Mouse (Mus musculus): ENCODE results near the gene Rdh16.
"Not testable (repeated sequence)": the region's sequence is repeated elsewhere in the genome, so short reads cannot be mapped to it uniquely, and the experiment has no call there.

Rdh16 gene

DNA sequence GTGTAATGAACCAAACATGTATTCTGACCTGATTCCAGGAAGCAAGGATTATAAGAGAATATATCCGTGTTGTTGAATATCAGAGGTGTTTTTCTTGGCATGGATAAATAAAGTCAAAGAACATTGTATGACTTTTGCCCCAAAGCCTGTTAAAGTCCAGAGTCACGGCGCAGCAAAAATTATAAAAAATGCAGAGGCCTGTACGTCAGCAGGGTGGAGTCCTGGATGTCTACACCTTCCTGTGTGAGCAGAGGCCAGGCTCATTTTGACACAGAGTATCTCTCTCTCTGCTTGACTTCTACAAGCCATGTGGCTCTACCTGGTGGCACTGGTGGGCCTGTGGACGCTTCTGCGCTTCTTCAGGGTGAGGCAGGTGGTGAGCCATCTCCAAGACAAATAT lies at the start of gene Rdh16:
Gene Rdh16, plus strand, starts transcription at position 262 of the 400 bp plus-strand sequence.
- no peak for DNase-seq

DNA sequence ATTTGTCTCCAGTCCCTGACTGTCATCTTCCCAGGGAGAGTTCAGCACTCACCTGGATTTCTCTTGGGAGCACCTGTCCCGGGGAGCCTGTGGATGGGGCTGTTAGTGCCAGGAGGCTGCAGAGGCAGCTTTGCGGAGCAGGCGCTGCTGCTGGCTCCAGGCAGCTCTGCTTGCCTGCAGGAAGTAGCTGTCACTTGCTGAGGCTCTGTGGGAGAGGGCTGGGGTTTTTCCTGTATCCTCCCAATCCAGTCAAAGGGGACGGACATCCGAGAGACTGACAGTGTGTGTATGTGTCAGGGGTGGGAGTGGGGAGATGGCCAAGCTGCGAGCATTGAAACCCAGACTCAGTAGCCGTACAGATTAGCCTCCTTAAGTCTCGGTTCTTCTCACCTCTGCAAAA lies 49.4 kb upstream of the Rdh16 start, which contains the start of gene Gpr182:
Gene Gpr182, minus strand, starts transcription at position 185 of the 400 bp plus-strand sequence.
- no peak for DNase-seq

DNA sequence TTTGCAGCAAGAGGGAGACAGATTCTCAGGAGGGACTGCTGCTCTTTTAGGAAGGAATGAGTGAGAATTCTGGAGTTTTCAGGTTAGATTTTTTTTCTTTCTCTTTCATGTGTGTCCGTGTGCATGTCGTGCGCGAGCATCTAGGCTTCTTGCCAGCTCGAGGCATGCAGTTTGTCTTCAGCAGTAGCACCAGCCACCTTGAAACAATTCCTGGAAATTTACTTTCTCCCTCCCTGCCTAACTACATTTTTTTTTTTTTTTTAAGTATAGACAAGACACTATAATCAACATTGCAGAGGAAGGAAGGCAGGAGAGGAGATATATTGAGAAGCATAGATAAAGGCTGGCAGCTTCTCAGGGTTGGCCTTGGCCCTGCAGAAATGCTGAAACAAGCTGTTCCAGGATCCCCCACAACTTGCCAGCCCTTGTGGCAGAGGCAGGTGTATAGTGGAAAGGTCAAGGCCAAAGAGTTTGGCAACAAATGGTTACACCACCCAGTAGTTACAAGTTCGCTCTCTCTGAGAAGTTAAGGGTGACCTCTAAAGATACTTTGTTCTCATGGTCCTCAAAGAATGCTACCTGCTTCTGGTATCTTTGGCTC lies 46.3 kb upstream of the Rdh16 start:
- DNase-seq: no peak

DNA sequence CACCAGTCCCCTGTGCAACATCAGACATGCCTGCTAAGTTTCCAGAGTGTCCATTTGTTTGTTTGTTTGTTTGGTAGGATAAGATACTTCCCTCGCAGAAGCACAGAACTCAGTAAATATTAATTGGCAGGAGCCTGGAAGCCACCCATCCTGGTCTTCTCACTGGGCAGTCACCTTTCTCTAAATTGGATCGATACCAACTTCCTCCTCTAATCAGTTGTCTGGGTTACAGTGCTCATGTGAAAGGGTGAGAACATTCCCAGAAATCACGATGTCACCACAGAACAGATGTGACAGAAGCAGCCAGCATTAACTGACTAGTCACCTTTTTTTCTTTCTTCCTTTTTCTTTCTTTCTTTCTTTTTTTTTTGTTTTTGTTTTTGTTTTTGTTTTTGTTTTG lies 45.7 kb upstream of the Rdh16 start:
- no peak for DNase-seq

DNA sequence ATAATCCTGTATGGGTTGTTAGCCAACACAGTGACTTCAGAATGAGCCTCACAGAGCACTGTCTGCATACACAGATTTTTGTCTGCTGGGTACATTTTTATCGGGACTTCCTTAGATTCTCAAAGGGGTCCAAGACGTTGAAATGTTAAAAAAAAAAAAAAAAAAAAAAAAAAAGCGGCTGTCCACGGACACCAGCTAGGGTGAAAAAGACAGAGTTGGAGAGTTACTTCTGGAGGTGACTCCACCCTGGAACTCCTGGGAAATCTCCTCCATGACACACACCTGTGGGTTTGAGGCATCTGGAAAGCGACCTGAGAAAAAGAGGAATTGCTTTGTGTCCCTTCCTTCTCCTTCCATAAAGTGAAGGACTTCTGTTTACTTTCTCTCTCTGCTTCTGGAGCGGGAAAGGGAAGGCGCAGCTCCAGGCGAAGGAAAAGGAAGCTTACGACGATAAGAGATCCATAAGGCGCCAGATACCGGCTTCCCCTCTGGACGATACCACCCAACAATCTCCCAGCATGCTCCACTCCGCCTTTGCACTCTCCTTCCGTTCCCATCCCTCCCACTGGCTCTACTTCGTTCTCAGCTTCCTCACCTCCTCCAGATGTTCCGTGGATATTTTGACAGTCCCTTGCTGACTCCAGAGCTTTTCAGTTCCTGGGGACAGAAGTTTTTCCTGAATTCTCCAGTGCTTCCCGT lies 45.0 kb upstream of the Rdh16 start:
- no peak for DNase-seq

DNA sequence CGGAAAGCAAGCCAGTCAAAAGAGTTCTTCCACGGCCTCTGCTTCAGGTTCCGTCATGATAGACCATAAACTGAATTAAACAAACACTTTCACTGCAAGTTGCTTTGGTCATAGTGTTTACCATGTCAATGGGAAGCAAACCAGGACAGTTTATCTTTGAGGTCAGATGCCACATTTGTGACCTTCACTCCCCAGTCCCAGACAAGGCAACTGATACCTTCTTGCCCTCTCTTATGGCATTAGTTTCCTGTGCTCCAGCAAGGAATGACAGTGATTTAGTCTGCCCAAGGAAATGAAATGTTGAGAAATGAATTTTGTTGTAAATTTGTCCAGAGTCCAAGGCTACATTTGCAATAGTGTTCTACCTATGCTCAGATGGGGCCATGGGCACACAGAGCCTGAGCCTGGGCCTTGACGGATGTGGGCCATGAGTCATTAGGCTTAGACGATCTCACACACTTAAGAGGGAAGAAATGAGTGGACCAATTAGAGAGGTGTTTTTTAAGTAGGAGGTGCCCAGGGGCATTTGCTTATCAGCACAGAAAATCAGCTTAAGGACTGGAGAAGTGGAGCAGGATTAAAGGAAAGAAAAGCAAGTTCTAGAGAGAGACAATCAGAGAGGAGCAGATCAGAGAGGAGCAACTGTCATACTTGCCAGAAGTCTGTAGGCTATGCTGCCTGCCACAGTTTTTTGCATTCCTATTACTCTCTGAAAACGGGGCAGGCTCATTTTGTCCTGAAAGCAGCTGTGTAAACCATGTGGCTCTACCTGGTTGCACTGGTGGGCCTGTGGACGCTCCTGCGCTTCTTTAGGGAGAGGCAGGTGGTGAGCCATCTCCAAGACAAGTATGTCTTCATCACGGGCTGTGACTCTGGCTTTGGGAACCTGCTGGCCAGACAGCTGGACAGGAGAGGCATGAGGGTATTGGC lies 41.5 kb upstream of the Rdh16 start, which contains the start of the genes Rdh1 and Rdh16f1:
Gene Rdh1, plus strand, starts transcription at position 541 of the 930 bp plus-strand sequence.
Gene Rdh16f1, plus strand, starts transcription at position 607 of the 930 bp plus-strand sequence.
- no peak for DNase-seq

DNA sequence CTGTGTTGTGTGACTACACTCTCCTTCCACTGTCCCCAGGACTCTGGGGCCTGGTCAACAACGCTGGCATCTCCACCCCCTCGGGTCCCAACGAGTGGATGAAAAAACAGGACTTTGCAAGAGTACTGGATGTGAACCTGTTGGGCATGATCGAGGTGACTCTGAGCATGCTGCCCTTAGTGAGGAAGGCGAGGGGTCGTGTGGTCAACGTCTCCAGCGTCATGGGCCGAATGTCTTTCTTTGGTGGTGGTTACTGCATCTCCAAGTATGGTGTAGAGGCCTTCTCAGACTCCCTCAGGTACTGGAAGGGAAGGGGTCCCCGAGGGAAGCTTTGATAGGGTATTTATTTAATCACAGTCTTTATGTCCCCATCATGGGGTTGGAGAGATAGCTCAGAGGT lies 38.0 kb upstream of the Rdh16 start:
- not testable (repeated sequence) for DNase-seq

DNA sequence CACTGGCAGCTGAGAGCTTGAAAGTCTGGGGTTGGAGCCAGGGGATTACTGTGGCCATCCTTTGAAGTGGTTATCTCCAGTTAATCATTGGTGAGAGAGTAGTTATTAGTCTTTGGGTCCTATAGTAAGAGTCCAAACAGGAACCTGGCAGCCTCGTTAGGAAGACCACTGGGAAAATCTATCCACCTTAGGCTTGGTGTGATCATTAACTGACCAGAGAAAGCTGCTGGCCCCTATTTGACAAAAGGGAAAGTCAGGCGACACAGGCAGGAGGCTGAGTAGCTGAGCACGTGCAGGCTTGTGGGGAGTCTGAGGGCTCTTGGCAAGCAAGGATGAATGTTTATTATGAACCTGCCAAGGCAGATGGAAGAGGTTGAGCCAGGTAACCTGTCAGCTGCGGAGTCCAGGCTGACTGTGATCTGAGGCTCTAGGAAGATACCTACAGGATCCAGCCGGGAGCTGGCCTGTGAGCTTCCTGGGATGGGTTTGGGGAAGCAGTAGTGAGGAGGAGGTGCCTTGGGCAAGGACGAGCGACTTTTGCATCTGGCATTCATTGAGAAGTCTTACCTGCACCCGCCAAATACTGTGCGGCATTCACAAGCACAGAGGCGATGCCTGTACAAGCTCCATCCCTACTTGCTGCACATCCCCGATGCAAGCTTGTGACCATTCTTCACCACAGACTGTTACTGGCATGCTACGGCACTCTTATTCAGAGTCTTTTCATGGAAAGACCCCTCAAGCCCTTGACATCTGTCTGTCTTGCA lies 36.9 kb upstream of the Rdh16 start:
- DNase-seq: peak; percentile 27 to 31

DNA sequence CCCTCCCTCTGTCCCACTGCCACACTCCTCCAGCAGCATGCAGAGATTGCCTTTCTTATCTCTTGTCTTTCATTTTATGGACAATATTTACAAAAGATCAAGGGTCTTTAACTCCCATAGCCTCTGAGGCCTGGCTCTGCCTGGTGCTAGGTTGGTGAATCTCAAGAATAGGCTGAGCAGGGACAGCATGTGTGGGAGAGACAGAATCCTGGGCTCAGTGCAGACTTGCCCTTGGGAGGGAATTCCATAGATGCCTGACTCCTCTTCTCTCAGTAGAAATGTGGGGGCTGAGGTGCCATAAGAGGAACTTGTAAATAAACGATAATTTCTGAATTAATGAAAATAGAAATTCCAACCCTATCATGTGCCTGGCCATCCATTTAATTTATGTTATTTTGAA lies 34.4 kb upstream of the Rdh16 start:
- no peak for DNase-seq

DNA sequence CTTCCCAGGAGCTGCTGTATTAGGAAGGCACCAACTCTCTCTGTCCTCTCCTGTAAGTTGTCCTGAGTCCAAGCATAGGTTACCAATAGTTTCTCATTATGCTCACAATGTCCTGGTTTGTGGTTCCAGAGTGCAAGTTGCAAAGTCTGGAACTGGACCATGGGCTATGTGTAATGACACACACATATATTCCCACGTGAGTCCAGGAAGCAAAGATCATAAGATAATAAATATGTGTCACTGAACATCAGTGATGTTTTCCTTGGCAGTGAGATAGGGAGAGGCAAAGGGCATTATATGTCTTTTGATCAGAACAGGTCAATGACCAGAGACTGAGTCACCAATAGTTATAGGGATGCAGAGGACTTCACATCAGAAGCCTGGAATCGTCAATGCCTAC lies 24.9 kb upstream of the Rdh16 start, which contains the start of gene Rdh9:
Gene Rdh9, plus strand, starts transcription at position 376 of the 400 bp plus-strand sequence.
- no peak for DNase-seq

DNA sequence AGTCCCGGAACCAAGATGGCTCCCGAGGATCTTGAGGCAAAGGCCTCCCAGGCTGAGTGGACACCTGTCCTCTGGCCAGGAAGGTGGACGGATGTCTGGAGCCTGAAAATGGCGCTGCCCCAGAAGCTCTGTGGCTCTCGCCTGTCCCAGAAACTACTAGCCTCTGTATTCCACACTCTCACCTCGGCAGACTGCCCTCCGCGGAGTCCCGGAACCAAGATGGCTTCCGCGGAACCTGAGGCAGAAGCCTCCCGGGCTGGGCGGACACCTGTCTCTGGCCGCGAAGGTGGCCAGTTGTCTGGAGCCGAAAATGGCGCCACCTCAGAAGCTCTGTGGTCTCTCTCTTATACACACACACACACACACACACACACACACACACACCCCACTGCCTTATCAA lies 18.6 kb upstream of the Rdh16 start:
- not testable (repeated sequence) for DNase-seq

DNA sequence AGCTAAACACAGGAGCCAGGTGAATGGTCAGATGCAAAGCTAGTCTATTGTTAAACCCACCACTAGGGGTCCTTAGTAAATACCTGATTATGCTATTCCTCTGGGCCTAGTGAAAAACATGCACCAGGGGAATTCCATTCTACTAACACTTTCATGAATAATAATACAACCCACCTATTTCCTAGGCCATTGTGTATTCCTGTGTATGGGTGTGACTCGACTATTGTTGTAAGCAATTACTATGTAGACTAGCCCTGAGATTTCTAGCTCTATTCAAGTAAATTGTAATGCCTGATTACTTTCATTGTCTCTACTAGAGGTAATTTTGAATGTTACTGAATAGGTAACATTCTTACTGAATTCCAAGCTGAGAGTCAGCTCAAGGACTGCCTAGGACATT lies 15.5 kb upstream of the Rdh16 start:
- not testable (repeated sequence) for DNase-seq

DNA sequence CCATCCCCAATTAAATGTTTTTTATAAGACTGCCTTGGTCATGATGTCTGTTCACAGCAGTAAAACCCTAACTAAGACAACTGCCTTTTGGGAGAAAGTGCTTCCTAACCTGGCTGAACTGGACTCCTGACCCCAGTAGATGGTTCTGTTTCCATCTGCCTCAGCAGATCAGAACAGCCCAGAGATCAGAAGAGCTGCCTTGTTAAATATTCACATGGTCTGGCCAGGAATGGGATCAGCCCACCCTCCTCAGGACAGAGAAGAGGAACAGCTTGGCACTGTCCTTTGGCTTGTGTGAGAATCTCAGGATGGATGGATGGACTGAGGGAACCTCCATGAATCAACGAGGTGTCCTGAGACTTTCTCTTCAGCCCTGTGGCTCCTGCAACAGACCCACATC lies 1.7 kb upstream of the Rdh16 start:
- no peak for DNase-seq

DNA sequence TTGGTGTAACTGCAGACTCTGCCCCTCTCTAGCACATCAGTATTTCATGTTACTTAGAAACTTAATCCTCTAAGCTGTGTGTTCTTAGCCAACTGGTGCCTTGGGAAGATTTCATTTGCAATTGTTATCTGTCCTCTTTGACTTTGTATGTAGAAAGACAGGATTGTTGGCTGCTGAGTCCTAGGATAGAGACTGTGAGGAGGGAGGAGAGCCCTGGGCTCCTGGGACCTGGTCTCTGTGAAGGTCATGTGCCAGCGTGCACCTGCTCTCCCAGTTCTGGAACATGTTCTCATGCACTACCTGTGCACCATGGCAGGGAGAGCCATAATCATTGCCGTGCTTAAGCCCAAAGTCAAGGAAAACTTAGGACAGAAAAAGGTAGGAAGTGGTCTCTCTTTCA lies 660 bp downstream of the Rdh16 start:
- DNase-seq: no peak

DNA sequence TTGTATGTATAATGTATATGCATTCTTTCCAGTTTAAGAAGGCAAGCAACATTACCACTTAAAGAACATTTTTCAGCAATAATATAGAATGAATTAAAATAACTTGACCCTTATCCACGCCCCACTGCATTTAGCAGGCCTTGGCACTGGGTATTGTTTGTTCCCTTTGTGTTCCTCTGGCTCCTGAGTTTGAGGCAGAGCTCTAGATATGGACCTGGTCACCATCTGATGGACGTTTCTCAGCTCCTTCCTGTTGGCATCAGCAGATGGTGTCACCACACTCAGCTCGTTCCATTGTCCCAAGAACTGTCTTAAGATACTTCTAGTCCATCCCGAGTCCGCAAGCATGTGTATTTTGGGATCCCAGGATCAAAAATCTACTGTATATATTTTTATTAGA lies 1.3 kb downstream of the Rdh16 start:
- DNase-seq: no peak

DNA sequence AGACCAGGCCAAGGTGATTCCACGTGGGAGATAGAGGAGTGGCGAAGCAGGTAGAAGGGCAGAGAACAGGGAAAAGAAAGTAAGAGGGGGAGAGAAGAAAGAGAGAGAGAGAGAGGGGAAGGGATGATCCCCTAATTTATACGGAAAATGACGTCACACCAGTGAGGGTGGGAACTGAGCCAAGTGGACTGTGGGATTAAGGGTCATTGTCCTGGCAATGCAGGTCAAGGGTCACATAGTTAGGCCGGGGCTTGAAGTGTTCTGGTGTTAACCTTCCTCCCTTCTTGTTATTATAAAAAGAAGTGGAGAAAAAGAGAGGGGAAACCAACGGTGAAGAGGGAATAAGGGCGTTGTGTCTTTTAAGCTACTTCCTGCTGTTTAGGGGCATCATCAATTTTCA lies 3.5 kb downstream of the Rdh16 start:
- no peak for DNase-seq

DNA sequence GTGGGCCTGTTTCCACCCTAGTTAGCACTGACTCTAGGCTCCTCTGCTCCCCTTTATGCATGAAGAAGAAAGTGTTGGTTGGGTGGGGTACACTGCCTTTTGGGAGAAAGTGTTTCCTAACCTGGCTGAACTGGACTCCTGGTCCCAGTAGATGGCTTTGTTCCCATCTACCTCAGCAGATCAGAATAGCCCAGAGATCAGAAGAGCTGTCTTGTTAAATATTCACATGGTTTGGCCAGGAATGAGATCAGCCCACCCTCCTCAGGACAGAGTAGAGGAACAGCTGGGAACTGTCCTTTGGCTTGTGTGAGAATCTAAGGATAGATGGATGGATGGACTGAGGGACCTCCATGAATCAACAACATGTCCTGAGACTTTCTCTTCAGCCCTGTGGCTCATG lies 14.9 kb downstream of the Rdh16 start:
- DNase-seq: no peak

DNA sequence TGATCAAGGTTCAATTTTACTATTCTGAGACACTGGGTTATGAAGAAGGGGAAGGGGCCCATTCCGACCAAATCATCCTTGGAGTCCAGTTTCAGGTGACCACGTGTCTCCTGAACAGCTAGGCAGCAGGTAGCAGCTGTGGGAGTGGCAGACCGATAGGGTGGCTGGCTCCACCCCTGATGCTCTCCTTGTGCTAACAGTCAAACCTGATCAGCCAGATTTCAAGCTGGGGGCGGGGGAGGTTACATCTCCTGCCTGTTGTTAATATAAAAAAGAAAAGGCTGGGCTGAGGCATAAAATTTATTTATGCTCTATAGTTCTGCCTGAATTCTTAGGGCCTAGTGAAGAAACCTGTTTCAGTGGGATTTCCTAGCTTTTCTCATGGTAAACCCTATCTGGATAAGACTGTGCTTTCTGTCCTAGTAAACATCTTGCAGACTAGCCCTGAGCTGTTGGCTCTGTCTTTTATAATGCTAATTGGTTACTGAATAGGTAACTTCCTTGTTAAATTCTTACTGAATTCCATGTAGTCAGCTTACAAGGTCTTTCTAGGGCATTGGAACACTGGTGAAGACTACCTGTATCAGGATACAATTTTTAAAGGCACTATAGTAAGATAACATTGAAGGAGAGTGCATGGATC lies 16.4 kb downstream of the Rdh16 start:
- not testable (repeated sequence) for DNase-seq

DNA sequence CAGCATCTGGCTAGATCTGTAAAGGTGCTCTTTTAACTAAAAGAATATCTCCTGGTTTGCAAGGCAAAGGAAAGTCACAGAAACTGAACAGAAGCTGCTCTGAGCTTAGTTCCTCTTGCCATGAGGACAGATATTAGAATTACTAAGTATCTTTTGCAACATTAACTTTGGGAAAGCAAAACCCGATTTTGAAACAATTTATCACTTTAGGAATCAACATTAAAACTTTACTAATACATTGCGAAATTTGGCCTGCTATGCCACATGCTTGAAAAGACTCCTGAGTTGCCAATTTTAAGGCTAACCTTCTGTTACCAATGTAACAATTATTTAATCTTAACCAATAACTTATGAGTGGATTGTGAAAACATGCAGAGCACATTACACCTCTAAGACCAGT lies 20.9 kb downstream of the Rdh16 start:
- DNase-seq: not testable (repeated sequence)

DNA sequence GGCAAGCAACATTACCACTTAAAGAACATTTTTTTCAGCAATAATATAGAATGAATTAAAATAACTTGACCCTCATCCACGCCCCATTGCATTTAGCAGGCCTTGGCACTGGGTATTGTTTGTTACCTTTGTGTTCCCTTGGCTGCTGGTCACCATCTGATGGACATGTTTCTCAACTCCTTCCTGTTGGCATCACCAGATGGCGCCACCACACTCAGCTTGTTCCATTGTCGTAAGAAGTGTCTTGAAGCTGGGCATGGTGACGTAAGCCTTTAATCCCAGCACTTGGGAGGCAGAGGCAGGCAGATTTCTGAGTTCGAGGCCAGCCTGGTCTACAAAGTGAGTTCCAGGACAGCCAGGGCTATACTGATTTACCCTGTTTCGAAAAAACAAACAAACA lies 24.4 kb downstream of the Rdh16 start:
- no peak for DNase-seq

DNA sequence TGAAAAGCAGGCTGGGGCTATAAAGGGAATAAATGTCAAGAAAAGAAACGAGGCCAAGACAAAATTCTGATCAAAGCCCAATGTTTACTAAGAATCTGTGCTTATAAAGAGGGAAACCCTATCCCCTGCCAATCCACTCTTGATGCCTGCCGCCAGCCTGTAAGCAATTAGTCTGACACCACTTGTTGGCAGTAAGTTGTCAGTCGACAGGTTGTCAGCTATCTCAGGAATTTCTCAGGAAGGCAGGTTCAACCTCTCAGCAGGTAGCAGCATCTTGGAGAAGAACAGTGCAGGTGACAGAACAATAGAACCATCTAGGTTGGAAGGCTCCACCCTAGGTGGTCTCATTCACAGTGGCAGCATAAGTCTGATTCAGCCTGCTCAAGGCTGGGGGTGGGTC lies 28.2 kb downstream of the Rdh16 start:
- DNase-seq: peak in 1 of 2 experiments; percentile 14

DNA sequence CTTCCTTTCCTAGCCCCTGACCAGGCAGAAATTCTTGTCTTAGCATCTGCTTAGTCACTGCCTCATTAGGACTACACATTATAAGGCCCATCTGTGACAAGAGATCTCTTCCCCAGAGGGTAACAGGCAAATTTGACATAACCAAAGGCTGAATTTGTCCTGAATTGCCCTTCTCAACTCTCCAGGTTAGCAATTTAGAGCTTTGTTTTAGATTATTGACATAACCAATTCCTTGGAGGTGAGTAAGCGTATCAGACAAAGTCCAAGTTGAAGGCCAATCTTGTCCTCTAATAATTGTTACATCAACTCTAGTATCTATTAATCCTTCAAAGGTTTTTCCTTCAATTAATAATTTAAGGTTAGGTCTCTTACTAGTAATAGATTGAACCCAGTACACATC lies 33.2 kb downstream of the Rdh16 start:
- not testable (repeated sequence) for DNase-seq

Measured in cerebellum, postnatal 36 days (tissue).